Mouse (Mus musculus): ENCODE measurements around the gene Ascc1. TPM values are rescaled to one million over a fixed set of nuclear protein-coding genes. Genes with fewer than 3 reads are reported as not detected.

Gene Ascc1
- 10 to 100 TPM; 13.9 to 18.9 (median 14.3) TPM for total RNA-seq (2022)

DNA sequence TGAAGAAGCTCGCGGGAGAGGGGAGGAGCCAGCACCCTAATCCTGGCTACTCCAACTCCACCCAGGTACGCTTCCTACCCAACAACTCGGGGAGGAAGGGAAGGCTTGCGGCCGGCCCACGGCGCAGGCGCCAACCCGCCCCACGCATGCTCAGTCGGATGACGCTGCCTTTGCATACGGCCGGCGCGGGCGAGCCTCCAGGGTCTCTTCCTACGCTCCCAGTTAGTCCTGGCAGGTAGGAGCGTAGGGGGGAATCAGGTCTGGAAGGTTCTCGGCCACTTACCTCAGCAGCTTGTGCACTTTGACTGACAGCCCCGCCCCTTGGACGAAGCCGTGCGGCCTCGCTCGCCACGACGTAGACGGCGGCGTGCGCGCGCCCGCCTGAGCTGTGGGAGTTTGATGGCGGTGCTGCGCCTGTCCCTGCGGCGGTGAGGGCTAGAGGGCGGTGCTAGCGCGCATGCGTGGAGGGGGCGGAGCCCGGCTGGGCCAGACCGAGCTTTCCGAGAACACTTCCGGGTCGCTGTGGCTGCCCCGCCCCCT, at the start of gene Ascc1, which contains the start of gene Anapc16:
TSS of gene Ascc1 (plus strand) at position 133 of the 540 bp plus-strand sequence.
TSS of gene Anapc16 (minus strand) at position 463 of the 540 bp plus-strand sequence.
- peak; percentile 87 to 95 for DNase-seq (ENCODE audit: low spot score in 2 of 2)

DNA sequence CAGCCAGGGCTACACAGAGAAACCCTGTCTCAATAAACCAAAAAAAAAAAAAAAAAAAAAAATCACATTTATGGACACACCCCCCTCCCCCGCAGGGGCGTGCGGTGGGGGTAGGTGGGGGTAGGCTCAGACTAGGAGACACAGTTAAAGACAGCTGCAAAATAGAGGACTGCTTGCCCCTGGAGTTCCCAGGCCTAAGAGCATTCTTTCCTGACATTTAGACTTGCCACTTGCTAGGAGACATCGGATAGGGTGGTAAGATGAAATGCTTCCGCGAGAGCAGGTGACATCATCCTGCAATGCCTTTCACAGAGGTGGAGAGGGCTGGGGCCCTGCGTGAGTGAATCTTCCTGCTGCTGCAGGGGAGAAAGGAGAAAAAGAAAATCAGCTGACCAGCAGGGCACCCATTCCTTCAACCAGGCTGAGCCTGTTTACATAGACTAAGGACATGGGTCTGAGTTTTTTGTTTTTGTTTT, 49.0 kb upstream of the Ascc1 start:
- no peak for DNase-seq (ENCODE audit: low spot score in 2 of 2)

DNA sequence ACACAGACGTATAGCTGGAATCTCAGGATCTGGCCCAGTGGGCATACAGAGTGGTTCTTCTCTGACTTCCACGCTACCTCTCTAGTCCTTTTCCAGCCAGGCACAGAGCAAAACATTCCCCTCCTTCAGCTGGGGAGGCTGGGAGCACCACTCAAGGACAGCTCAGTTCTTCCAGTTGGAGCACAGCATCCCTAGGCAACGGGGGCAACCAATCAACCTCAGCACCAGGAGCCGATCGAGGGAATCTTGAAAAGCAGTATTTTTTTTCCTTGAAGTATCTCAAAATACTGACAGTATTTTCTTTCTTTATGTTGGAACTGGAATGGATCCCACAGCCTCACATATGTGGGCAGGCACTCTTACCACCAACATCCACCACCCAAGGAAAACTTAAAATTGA, 45.9 kb upstream of the Ascc1 start:
- DNase-seq (ENCODE audit: low spot score in 2 of 2): no peak

DNA sequence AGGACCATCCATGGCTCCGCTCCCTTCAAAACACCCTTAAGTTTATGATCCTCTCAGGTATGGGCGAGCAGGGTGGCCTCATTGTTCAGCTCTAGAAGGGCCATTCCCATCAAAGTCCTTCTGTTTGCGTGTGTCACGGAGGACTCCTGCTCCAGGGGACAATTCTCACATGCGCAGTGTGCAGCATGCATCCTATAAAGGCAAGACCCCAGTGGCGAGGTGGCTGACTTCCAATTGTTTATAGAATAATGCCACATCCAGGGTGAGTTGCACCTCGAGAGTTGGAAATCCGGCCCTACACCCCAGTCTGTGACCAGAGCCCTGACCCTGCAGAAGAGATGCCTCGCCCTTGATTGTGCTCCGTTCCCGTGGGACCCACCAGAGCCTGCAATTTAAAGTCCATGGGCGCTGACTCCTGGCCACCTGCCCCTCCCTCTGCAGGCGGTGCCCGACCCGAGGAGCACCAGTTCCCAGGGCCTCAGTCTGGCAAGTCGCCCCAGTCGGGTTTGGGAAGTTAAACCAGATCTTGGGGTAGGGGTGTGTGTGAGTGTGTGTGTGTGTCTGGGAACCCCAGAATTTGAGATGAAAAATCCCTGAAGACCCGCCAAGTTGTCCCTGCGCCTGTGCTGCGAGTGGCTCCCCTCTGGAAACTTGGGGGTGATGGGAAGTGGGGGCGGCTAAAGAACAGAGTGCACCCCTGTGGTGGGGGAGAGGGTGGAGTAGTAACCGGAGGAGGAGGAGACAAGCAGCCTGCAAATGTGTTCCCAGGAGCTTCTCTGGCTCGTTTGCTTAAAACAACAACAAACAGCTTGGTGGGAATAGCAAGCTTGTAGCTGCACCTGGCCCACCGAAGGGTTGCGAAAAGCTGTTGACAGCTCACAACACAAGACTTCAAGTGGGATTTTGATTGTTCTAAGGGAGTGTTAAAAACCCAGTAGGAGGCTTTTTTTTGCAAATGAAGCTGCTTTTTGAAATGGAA, 45.1 kb upstream of the Ascc1 start:
- DNase-seq (ENCODE audit: low spot score in 2 of 2): peak in 1 of 2 experiments; percentile 46

DNA sequence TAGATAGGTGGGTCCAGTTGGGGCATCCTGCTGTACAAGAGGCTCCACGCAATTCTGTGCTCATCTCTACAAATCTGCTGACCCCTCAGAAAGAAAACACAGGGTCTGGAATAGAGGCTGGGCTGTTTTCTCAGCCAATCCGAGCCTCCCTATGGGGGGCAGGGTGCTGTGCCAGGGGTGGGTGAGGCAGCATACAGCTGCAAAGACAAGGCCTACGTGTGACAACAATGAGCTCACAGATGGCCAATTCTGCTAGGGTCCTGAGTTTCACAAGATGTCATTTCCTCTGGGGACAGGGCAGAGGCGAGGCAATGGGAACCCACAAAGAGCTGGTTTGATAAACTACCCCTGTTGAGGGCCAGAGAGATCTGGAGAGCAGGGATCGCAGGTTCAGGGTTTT, 44.1 kb upstream of the Ascc1 start:
- DNase-seq (ENCODE audit: low spot score in 2 of 2): no peak

DNA sequence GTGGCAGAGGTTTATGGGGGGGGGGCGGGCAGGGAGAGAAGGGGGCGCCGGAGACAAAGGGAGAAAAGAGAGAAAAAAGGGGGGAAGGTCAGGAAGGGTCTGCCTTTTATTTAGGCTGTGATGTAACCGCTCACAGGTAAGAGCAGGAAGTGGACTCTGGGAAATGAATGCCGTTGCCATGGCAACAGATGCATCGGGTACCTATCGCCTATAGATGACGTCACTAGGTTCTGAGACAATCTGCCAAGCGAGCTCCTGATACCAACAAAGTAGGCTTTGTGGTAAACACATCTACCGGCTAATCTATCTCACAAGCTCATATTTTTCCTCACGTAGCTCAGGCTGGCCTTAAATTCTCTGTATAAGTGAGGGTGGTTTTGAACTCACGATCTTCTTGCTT, 43.1 kb upstream of the Ascc1 start:
- DNase-seq (ENCODE audit: low spot score in 2 of 2): no peak

DNA sequence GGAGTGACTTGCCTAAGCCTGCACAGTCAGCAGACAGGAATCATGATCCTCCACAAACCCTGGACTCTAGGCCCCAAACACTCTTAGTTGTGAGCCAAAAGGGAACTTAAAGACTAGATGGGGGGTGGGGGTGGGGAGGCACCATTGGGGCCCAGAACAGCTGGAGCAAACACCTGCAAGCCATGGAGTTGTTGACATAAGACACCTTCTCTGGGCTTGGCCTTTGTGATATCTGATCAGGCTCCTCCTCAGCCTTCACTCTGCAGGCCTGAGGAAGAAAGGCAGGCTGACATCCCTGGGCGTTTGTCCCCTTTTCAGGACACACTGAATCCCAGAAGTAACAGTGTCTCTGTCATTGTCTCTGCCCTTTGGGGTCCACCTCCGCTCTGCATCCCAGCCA, 39.0 kb upstream of the Ascc1 start:
- DNase-seq (ENCODE audit: low spot score in 2 of 2): no peak

DNA sequence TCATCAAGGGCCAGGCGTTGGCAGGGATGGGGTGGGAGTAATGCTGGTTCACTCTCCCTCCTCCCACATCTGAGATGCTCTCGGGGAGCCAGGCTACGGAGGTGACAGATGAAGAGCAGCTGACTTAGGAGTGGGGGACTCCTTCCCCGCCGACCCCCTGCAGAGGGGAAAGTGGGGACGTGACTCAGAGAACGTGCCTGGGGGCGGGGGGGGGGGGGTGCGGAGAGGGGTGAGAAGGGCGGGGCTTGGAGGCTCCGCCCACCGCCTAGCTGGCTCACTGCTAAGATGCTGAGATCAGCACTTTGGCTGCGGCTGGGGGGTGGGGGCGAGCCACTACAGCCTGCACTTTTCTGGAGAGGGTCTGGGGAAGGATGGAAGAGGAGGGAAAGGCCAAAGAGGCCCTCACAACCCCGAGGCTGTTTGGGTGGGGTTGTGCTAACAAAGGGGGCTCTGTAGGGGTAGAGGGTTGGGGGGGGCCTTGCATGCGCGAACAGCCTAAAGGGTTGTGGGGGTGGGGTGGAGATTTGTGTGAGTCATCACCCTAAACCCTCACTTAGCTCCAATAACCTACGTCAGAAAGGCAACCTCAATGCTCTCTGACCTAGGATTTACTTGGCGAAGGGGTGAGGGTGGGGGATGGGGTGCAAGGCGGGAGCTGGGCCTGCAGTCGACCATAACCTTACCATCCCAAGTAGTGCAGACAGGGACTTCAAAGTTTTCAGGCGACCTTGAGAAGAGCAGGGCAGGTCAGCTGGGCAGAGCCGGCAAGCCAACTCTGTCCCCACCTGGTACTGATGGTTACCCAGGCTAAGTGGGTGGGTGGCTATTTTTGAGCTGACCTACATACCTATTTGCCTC, 37.9 kb upstream of the Ascc1 start:
- no peak for DNase-seq (ENCODE audit: low spot score in 2 of 2)

DNA sequence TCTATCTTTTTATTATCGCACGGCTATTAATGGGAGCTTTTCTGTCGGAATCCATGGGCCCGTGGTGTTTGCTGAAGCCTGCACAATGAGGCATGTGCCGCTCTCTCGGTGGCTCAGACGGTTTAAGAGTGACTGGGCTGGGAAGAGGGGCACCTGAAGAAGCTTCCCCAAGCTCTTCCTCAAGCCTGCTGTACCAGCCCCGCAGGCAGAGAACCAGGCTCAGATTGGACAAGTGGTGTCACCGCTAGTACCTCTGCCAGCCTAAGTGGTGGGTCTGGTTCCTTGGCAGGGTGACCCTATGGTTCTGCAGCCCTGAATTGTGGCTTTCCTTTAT, 37.3 kb upstream of the Ascc1 start:
- no peak for DNase-seq (ENCODE audit: low spot score in 2 of 2)

DNA sequence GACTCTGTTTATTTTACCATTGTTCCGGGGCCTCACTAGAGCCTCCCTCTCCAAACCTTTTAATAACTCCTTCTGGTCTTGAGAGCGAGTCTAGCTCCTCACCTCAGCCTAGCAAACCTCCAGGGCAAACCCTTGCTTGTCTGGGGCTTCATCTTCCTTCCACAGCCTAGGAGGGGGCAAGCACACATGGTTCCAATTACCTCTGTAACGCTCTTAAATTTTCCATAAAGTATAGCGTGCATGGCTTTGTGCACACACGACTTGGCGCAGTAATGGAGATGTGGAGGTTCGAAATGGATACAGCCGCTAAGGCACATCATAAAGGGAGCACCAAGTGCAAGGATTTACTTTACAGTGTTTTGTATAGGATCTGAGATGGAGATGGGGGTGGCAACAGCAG, 36.8 kb upstream of the Ascc1 start:
- no peak for DNase-seq (ENCODE audit: low spot score in 2 of 2)

DNA sequence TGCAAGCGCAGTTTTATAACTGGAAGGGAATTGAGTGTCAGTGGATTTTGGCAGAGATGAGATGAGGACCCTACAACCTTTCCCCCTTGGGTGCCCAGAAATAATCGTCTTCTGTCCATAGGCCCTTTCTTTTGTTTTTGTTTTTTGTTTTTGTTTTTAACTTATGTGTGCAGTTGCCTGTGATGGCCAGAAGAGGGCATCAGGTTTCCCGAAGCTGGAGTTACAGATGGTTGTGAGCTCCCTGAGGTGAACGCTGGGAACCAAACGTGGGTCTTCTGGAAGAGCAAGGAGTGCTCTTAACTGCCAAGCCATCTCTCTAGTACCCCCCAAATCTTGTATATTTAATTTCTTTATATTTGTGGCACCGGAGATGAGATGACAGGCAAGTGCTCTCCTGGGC, 35.9 kb upstream of the Ascc1 start:
- DNase-seq (ENCODE audit: low spot score in 2 of 2): no peak

DNA sequence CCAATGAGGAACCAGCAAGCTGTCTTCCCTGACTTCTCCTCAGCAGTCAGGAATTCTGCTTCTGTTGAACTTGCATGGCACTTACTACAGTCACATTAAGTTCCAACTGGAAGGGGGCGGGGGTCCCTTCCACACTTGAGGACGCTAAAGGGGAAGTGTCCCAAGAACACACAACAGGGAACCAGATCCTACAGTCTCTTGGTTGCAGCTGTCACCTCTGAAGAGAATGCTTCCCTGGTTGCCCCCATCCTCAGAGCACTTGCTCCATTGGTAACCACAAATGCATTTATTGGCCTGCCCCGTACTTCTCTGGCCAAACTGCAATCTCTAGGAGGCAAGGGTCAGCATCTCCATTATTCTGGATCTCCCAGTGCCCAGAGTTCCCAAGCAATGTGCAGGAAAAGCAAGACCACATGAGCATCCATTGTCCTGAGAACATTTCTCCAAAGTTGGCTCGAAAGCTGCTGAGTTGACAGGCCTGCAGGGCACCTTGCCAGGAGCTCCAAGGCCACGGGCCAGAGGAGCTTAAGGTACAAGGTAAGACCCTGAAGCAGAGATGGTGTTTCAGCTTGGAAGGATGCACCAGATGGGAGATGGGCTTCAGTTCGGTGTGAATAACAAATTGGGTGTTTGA, 35.2 kb upstream of the Ascc1 start:
- no peak for DNase-seq (ENCODE audit: low spot score in 2 of 2)

DNA sequence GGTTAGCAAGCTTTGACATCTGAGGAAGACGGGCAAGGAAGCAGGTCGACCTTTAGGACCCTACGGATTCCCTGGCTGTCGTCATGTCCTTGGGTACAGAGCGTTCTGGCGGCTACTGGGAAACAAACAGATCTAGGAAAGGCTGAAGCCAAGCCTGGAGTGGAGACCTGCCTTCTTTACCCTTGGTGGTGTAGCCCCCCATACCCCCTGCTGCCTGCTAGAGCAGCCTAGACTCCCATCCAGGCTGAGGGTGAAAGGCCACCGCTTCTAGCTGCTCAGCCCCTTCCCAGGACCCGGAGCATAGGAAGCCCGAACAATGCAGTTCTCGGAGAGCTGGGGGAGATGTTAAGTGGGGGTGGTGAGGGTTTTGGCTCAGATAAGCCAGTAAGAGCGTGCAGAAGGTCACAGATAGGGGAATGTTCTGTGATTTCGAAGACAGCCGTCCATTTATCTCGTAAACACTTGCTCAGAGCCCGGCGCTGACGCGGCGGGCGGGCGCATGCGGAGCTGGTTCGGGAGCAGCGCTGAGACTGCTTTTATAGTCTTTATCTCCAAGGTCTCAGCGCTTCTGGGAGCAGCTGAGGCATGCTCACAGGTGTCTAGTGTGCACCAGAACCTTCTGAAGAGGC, 32.7 kb upstream of the Ascc1 start:
- DNase-seq (ENCODE audit: low spot score in 2 of 2): peak; percentile 65 to 80

DNA sequence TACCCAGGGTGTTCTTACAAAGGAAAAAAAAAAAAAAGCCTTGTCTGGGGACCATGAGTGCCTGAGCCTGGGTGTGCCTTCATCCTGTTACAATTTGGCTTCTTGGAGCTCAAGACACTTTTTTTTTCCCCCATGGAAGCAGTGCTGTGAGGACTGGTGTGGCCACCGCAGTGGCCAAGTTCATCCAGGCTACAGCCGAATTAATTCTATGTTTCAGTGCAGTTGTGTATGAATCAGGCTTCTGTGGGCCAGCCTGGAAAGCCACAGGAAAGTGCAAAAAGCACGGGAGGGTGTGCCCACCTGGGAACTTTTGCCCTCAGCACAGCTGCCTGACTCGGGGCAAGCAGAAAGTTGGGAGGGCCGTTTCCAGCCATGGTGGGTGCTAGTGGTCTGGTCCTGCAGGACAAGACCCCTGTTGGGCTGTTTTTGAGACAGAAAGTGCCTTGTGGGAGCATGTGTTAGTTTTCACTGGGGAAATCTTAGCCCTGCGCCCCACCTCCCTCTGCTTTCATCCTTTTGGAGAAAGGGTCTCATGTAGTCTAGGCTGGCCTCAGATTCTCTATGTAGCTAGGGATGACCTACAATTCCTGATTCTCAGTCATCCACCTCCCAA, 32.0 kb upstream of the Ascc1 start:
- no peak for DNase-seq (ENCODE audit: low spot score in 2 of 2)

DNA sequence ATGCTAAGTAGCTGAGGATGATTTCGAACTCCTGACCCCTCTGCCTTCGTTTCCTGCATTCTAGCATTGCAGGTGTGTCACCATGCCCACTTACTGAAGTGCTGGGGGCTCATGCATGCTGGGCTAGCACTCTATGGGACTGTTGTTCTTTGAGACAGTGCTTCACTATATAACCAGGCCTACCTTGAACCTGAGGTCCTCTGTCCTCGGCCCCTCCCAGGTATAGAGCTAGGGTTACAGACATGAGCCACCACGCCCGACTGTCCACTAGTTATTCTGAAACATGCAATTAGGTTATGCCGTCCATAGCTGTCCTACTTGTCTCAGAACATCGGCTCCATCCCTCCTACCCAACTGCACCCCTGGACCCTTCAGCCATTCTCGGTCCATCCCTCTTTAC, 30.8 kb upstream of the Ascc1 start:
- DNase-seq (ENCODE audit: low spot score in 2 of 2): no peak

DNA sequence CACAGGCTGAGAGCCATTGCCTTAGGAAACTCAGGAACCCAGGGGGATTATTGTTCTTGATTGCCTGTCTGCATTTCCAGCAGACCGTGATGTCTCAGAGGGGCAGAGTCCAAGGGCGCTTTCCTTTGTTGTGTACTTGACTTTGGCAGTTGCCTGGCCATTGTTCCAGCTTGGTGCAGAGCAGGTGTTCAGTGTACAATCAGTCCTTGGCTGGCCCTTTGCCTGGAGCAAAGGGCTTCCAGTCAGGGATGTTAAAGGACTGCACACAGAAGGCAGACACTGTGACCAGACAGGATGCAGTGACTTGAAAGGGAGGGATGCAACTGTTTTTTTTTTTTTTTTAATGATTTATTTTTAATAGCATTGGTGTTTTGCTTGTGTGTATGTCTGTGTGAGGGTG, 30.1 kb upstream of the Ascc1 start:
- DNase-seq (ENCODE audit: low spot score in 2 of 2): peak in 1 of 2 experiments; percentile 40

DNA sequence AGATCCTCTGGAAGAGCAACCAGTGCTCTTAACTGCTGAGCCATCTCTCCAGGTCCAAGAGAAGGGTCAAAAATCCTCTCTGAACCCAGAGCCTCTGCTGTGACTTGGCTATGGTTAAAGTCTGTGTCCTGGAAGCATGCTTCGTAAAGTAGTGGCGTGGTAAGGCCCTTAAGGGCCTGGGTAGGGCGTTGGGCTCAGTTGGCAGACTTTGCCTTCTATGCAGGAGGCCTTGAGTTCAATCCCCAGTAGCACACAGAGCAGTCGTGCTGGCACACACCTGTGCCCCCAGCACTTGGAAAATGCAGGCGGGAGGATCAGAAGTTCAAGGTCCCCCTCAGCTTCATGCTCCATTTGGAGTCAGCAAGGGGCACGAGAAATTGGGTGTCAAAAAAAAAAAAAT, 29.6 kb upstream of the Ascc1 start:
- DNase-seq (ENCODE audit: low spot score in 2 of 2): no peak

DNA sequence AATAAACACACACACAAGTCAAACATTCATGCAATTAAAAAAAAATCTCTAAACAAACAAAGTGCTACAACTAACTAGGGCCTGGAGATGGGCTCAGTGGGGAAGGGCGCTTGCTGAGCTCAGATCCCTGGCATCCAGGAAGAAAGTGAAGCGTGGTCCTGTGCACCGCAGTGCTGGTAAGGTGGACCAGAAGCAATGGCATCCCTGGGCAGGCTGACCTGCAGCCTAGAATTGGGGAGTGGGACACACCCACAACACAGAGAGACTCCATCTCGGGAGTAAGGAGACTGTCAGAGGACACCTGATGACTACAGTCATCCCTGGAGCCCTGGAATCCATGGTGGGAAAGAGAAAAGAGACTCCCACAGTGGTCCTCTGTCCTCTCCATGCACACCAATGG, 29.2 kb upstream of the Ascc1 start:
- DNase-seq (ENCODE audit: low spot score in 2 of 2): no peak

DNA sequence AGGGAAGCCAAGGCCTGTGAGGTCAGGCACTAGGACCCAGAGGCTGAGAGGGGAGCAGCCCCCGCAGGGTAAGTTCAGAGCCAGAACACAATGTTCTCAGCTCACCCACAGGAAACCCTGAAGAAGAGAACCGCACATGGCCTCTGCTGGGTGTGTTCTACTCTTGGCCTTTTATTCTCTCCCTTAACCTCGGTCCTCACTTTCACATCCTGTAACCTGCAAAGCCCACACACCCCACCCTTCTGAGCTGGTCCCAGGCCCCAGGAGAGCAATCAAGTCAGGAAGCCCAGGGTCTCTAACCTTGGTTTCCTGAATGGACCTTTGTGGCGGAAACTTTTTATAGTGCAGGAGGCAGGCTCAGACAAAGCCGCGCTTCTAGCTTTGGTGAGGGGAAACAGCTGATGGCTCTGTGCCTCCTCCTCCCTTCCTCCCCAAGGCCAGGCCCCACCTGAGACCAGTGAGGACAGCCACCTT, 28.4 kb upstream of the Ascc1 start:
- DNase-seq (ENCODE audit: low spot score in 2 of 2): peak; percentile 58 to 63

DNA sequence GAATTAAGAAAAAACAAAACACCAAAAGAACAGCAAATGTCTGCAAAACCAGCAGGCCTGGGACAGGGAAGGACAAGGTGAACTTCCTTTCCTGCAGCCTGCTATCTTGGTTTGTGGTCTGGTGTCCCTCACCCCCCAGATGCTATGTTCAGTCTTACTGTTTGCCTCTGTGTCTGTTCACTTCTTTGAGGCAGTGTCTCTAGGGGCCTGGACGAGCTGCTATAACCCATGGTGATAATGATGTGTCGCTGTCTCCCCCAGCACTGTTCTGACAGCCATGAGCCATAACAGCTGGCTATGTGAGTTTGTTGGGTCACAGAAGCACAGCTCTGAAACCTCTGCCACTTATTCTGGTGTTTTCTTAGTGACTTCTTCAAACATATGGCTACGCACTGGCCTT, 27.8 kb upstream of the Ascc1 start:
- no peak for DNase-seq (ENCODE audit: low spot score in 2 of 2)
